Mouse (Mus musculus): ENCODE data around the gene Ecpas. TPM values are rescaled to one million over a fixed set of nuclear protein-coding genes. Genes with fewer than 3 reads are reported as not detected.

The Ecpas gene
- total RNA-seq, 1 experiment, result 23.9 TPM

DNA sequence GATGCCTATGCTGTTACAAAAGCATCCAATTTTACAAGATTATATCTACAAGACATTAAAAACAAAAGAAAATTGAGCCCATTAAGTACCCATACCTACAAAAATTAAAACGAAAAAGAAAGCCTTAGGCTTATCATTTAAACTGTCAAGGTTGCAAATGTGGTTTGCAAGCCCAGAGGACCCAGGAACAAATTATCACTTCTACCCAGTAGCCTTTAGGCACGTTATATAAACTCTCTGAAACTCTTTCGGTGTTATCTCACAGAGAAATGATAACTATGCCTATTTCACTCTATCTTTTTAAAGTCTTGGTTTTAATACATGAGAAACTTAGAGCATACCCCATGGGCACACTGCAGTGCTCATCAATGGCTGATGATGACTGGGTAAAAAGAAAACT is 79.6 kb downstream of the Ecpas start:
- TF ChIP-seq ZNF384 (IDR thresholded peaks at IDR 0.05; ENCODE audit: low read depth, low read length) (no peak), MAFK (IDR thresholded peaks at IDR 0.05; ENCODE audit: insufficient read depth, low read depth, low read length) (no peak), HCFC1 (IDR thresholded peaks at IDR 0.05; ENCODE audit: borderline replicate concordance, insufficient read depth, low read length) (no peak), CHD2 (IDR thresholded peaks at IDR 0.05; ENCODE audit: low read depth, low read length) (no peak), ZC3H11A (IDR thresholded peaks at IDR 0.05; ENCODE audit: borderline replicate concordance, low read depth, low read length) (no peak)
- Histone ChIP-seq H3K4me3 (ENCODE audit: insufficient read depth in 1 of 2, low read depth in 1 of 2, low read length in 2 of 2, poor library complexity in 1 of 2, severe bottlenecking in 1 of 2) (no peak overlapping the region), H3K9ac (ENCODE audit: insufficient read depth, low read depth, low read length, poor library complexity, severe bottlenecking) (no peak overlapping the region), H3K9me3 (ENCODE audit: control insufficient read depth, insufficient read depth, low read depth, low read length) (no peaks in the 10 kb centered on the region), H3K36me3 (ENCODE audit: control insufficient read depth, insufficient read depth, low read length, poor library complexity, severe bottlenecking) (no peaks in the 10 kb centered on the region), H3K27ac (ENCODE audit: insufficient read depth, low read depth, low read length, poor library complexity, severe bottlenecking) (no peak overlapping the region), H3K4me1 (ENCODE audit: control insufficient read depth in 2 of 2, insufficient read depth in 2 of 2, low read length in 2 of 2, poor library complexity in 1 of 2) (no peaks in the 10 kb centered on the region)
- DNase-seq (ENCODE audit: low read depth, low spot score), result no peak
- in situ Hi-C loops (cut with MboI; ENCODE audit: low sequenced_read_pairs in 2 of 2, unreplicated experiment in 2 of 2), result no loop called here

GRCm38 (mm10) chr4:58825921-58826320 is 86.6 kb downstream of the Ecpas start:
- DNase-seq (ENCODE audit: low read depth, low spot score), result no peak
- H3K9me3 ChIP-seq (ENCODE audit: control insufficient read depth, insufficient read depth, low read depth, low read length), result no peaks in the 10 kb centered on the region
- no peak overlapping the region for H3K27ac ChIP-seq (ENCODE audit: insufficient read depth, low read depth, low read length, poor library complexity, severe bottlenecking)
- H3K9ac ChIP-seq (ENCODE audit: insufficient read depth, low read depth, low read length, poor library complexity, severe bottlenecking), result no peak overlapping the region
- TF ChIP-seq ZC3H11A (IDR thresholded peaks at IDR 0.05; ENCODE audit: borderline replicate concordance, low read depth, low read length) (no peak), MAFK (IDR thresholded peaks at IDR 0.05; ENCODE audit: insufficient read depth, low read depth, low read length) (no peak), HCFC1 (IDR thresholded peaks at IDR 0.05; ENCODE audit: borderline replicate concordance, insufficient read depth, low read length) (no peak), ZNF384 (IDR thresholded peaks at IDR 0.05; ENCODE audit: low read depth, low read length) (no peak), CHD2 (IDR thresholded peaks at IDR 0.05; ENCODE audit: low read depth, low read length) (no peak)
- H3K4me1 ChIP-seq (ENCODE audit: control insufficient read depth in 2 of 2, insufficient read depth in 2 of 2, low read length in 2 of 2, poor library complexity in 1 of 2), result no peaks in the 10 kb centered on the region
- in situ Hi-C loops (cut with MboI; ENCODE audit: low sequenced_read_pairs in 2 of 2, unreplicated experiment in 2 of 2), result no loop called here
- peaks cover 2% of the 10 kb centered on the region for H3K36me3 ChIP-seq (ENCODE audit: control insufficient read depth, insufficient read depth, low read length, poor library complexity, severe bottlenecking)
- H3K4me3 ChIP-seq (ENCODE audit: insufficient read depth in 1 of 2, low read depth in 1 of 2, low read length in 2 of 2, poor library complexity in 1 of 2, severe bottlenecking in 1 of 2), result no peak overlapping the region

- H3K36me3 ChIP-seq (ENCODE audit: control insufficient read depth, insufficient read depth, low read length, poor library complexity, severe bottlenecking), result no peaks in the 10 kb centered on the region
- H3K4me3 ChIP-seq (ENCODE audit: insufficient read depth in 1 of 2, low read depth in 1 of 2, low read length in 2 of 2, poor library complexity in 1 of 2, severe bottlenecking in 1 of 2), result no peak within 1 kb of the TSS
- no peaks in the 10 kb centered on the region for H3K9me3 ChIP-seq (ENCODE audit: control insufficient read depth, insufficient read depth, low read depth, low read length)
- no peaks in the 10 kb centered on the region for H3K4me1 ChIP-seq (ENCODE audit: control insufficient read depth in 2 of 2, insufficient read depth in 2 of 2, low read length in 2 of 2, poor library complexity in 1 of 2)
- TF ChIP-seq HCFC1 (IDR thresholded peaks at IDR 0.05; ENCODE audit: borderline replicate concordance, insufficient read depth, low read length), result no peak
- no peak for TF ChIP-seq ZNF384 (IDR thresholded peaks at IDR 0.05; ENCODE audit: low read depth, low read length)
- TF ChIP-seq CHD2 (IDR thresholded peaks at IDR 0.05; ENCODE audit: low read depth, low read length), result no peak
- no peak for TF ChIP-seq MAFK (IDR thresholded peaks at IDR 0.05; ENCODE audit: insufficient read depth, low read depth, low read length)
- TF ChIP-seq ZC3H11A (IDR thresholded peaks at IDR 0.05; ENCODE audit: borderline replicate concordance, low read depth, low read length), result no peak
- DNase-seq (ENCODE audit: low read depth, low spot score), result no peak
- no peak within 1 kb of the TSS for H3K27ac ChIP-seq (ENCODE audit: insufficient read depth, low read depth, low read length, poor library complexity, severe bottlenecking)
- no peak within 1 kb of the TSS for H3K9ac ChIP-seq (ENCODE audit: insufficient read depth, low read depth, low read length, poor library complexity, severe bottlenecking)
- in situ Hi-C loops (cut with MboI; ENCODE audit: low sequenced_read_pairs in 2 of 2, unreplicated experiment in 2 of 2), result no loop called here
Observed at GRCm38 (mm10) chr4:58787616-58788015, 124.9 kb downstream of the Ecpas start, which contains the start of gene Olfr267. Olfr267 (minus strand) TSS chr4:58787716.

GRCm38 (mm10) chr4:58786659-58787058 is 125.9 kb downstream of the Ecpas start:
- Histone ChIP-seq H3K4me1 (ENCODE audit: control insufficient read depth in 2 of 2, insufficient read depth in 2 of 2, low read length in 2 of 2, poor library complexity in 1 of 2) (no peaks in the 10 kb centered on the region), H3K9me3 (ENCODE audit: control insufficient read depth, insufficient read depth, low read depth, low read length) (no peaks in the 10 kb centered on the region), H3K27ac (ENCODE audit: insufficient read depth, low read depth, low read length, poor library complexity, severe bottlenecking) (no peak overlapping the region), H3K36me3 (ENCODE audit: control insufficient read depth, insufficient read depth, low read length, poor library complexity, severe bottlenecking) (no peaks in the 10 kb centered on the region), H3K9ac (ENCODE audit: insufficient read depth, low read depth, low read length, poor library complexity, severe bottlenecking) (no peak overlapping the region), H3K4me3 (ENCODE audit: insufficient read depth in 1 of 2, low read depth in 1 of 2, low read length in 2 of 2, poor library complexity in 1 of 2, severe bottlenecking in 1 of 2) (no peak overlapping the region)
- DNase-seq (ENCODE audit: low read depth, low spot score), result no peak
- TF ChIP-seq ZC3H11A (IDR thresholded peaks at IDR 0.05; ENCODE audit: borderline replicate concordance, low read depth, low read length), result no peak
- no peak for TF ChIP-seq CHD2 (IDR thresholded peaks at IDR 0.05; ENCODE audit: low read depth, low read length)
- TF ChIP-seq MAFK (IDR thresholded peaks at IDR 0.05; ENCODE audit: insufficient read depth, low read depth, low read length), result no peak
- no peak for TF ChIP-seq HCFC1 (IDR thresholded peaks at IDR 0.05; ENCODE audit: borderline replicate concordance, insufficient read depth, low read length)
- TF ChIP-seq ZNF384 (IDR thresholded peaks at IDR 0.05; ENCODE audit: low read depth, low read length), result no peak
- in situ Hi-C loops (cut with MboI; ENCODE audit: low sequenced_read_pairs in 2 of 2, unreplicated experiment in 2 of 2), result no loop called here

DNA sequence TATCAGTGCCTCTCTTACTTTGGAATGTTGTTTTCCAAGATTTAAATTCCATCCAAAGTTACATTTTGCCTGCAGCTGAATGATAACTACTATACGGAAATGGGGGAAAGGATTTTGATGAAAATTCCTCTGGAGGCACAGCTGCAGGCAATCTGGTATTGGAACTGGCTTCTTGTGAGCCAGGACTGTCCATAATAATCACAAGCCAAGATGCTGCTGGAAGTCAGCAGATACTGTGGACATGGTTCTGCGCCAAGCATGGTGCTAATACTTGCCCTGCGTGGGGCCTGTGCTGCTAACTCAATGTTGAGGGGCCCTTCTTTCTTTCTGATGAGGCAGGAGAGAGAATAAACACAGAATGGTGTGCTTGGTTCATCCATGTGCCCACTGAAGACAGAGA is 149.1 kb downstream of the Ecpas start:
- Histone ChIP-seq H3K4me1 (ENCODE audit: control insufficient read depth in 2 of 2, insufficient read depth in 2 of 2, low read length in 2 of 2, poor library complexity in 1 of 2) (no peaks in the 10 kb centered on the region), H3K9me3 (ENCODE audit: control insufficient read depth, insufficient read depth, low read depth, low read length) (no peaks in the 10 kb centered on the region), H3K27ac (ENCODE audit: insufficient read depth, low read depth, low read length, poor library complexity, severe bottlenecking) (no peak overlapping the region), H3K36me3 (ENCODE audit: control insufficient read depth, insufficient read depth, low read length, poor library complexity, severe bottlenecking) (no peaks in the 10 kb centered on the region), H3K4me3 (ENCODE audit: insufficient read depth in 1 of 2, low read depth in 1 of 2, low read length in 2 of 2, poor library complexity in 1 of 2, severe bottlenecking in 1 of 2) (no peak overlapping the region), H3K9ac (ENCODE audit: insufficient read depth, low read depth, low read length, poor library complexity, severe bottlenecking) (no peak overlapping the region)
- in situ Hi-C loops (cut with MboI; ENCODE audit: low sequenced_read_pairs in 2 of 2, unreplicated experiment in 2 of 2), result loop anchor here in 1 of 2 experiments (25.0 kb wide), 1 partner anchor 351 kb away; no protein-coding TSS in a partner anchor
- no peak for DNase-seq (ENCODE audit: low read depth, low spot score)
- TF ChIP-seq HCFC1 (IDR thresholded peaks at IDR 0.05; ENCODE audit: borderline replicate concordance, insufficient read depth, low read length), result no peak
- no peak for TF ChIP-seq MAFK (IDR thresholded peaks at IDR 0.05; ENCODE audit: insufficient read depth, low read depth, low read length)
- TF ChIP-seq ZC3H11A (IDR thresholded peaks at IDR 0.05; ENCODE audit: borderline replicate concordance, low read depth, low read length), result no peak
- no peak for TF ChIP-seq ZNF384 (IDR thresholded peaks at IDR 0.05; ENCODE audit: low read depth, low read length)
- TF ChIP-seq CHD2 (IDR thresholded peaks at IDR 0.05; ENCODE audit: low read depth, low read length), result no peak
